Mouse (Mus musculus): ENCODE measurements at regions not wholly inside any gene's neighbourhood (a gene's known extent, or its start where the extent isn't known, plus 50 kb on each side); places are given as distances from the start of the nearest gene placed in this dataset.

DNA sequence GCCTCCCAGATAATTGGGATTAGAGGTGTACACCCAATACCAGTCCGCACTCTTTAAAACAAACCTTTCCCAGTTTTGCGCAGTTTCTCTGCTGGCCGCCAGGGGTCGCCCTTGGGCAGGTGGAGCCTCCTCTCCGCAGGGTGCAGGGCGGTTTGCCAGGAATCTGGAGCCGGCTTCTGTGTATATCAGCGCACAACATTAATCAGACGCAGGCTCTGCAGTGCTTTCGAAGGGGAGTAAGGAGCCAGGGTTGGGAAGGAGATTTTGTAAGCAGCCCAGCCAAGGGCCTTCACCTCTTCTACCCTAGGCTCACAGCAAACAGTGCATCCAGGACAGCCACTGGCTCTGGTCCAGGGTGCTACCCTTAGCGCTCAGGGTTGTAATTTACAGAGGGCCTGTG, 82.3 kb downstream of the Emp1 start:
- peak; percentile 92 for TF ChIP-seq CTCF (IDR thresholded peaks at IDR 0.05; ENCODE audit: control insufficient read depth, insufficient read depth, insufficient replicate concordance, low read depth, low read length)
- no peak for TF ChIP-seq POLR2A (IDR thresholded peaks at IDR 0.05; ENCODE audit: control insufficient read depth, low read depth, low read length)
